Comparison of ENCODE assay signal across 12 mouse cellular contexts in genomic region chr6:50924998-50925397, GRCm38 (mm10).
DNase-seq lines count a peak whose midpoint lies in the region; ATAC-seq and TF ChIP-seq lines count a peak whose summit lies in the region.
"Had no signal": no experiment of that assay in that cellular context is flagged by ENCODE, and none has a peak within 500 bp of the region (broad histone marks: within the 10 kb centered on the region; RNA-seq: fewer than 3 reads in every experiment).

No protein-coding gene starts in this region.

- no peak for DNase-seq in midbrain, postnatal 0 days (ENCODE audit: low spot score)
- no peak for DNase-seq in forebrain, postnatal 0 days
- no peak for DNase-seq in heart, postnatal 36 days
- no peak for DNase-seq in thymus, postnatal 14 days
- DNase-seq: cerebellum, postnatal 10 days; gastrocnemius, postnatal 36 days; liver, postnatal 0 days had no signal

- H3K9me3 ChIP-seq in midbrain, embryonic 12.5 days, result 0 out of 2 replicates have a peak, but pooled peaks cover 3% of the 10 kb centered on the region
- no peaks in the 10 kb centered on the region for H3K9me3 ChIP-seq in midbrain, postnatal 0 days (ENCODE audit: low read length)
- 0 out of 2 replicates have a peak, but pooled peaks cover 2% of the 10 kb centered on the region for H3K9me3 ChIP-seq in embryonic facial prominence, embryonic 13.5 days
- no peaks in the 10 kb centered on the region for H3K9me3 ChIP-seq in forebrain, postnatal 0 days (ENCODE audit: low read length)
- no peaks in the 10 kb centered on the region for H3K9me3 ChIP-seq in neural tube, embryonic 14.5 days (ENCODE audit: control insufficient read depth, low read length)

- H3K36me3 ChIP-seq in midbrain, embryonic 12.5 days, result no peaks in the 10 kb centered on the region
- H3K36me3 ChIP-seq in midbrain, postnatal 0 days (ENCODE audit: insufficient read depth, low read length), result no peaks in the 10 kb centered on the region
- no peaks in the 10 kb centered on the region for H3K36me3 ChIP-seq in embryonic facial prominence, embryonic 13.5 days
- no peaks in the 10 kb centered on the region for H3K36me3 ChIP-seq in forebrain, postnatal 0 days (ENCODE audit: insufficient read depth)
- H3K36me3 ChIP-seq in neural tube, embryonic 14.5 days (ENCODE audit: control insufficient read depth, insufficient read depth, low read length), result no peaks in the 10 kb centered on the region

- peaks cover 14% of the 10 kb centered on the region for H3K4me1 ChIP-seq in midbrain, embryonic 12.5 days
- H3K4me1 ChIP-seq in midbrain, postnatal 0 days (ENCODE audit: insufficient read depth, low read length), result no peaks in the 10 kb centered on the region
- H3K4me1 ChIP-seq in embryonic facial prominence, embryonic 13.5 days, result peaks cover 39% of the 10 kb centered on the region
- H3K4me1 ChIP-seq in forebrain, postnatal 0 days (ENCODE audit: insufficient read depth), result no peaks in the 10 kb centered on the region; the same call in 1 of the 2 replicates
- peaks cover 6% of the 10 kb centered on the region; the same call in 1 of the 2 replicates for H3K4me1 ChIP-seq in neural tube, embryonic 14.5 days (ENCODE audit: control insufficient read depth, insufficient read depth, low read length)

- H3K4me3 ChIP-seq in midbrain, embryonic 12.5 days, result no peak overlapping the region
- H3K4me3 ChIP-seq in midbrain, postnatal 0 days (ENCODE audit: low read depth, low read length), result no peak overlapping the region
- H3K4me3 ChIP-seq in embryonic facial prominence, embryonic 13.5 days, result no peak overlapping the region
- H3K4me3 ChIP-seq in forebrain, postnatal 0 days (ENCODE audit: low read depth, low read length), result no peak overlapping the region
- H3K4me3 ChIP-seq in neural tube, embryonic 14.5 days (ENCODE audit: low read depth, low read length), result no peak overlapping the region
- H3K4me3 ChIP-seq: myocyte had no signal

- H3K4me2 ChIP-seq in midbrain, embryonic 12.5 days (replicated peaks), result no peak overlapping the region
- no peak overlapping the region for H3K4me2 ChIP-seq in midbrain, postnatal 0 days (ENCODE audit: low read depth, low read length, poor library complexity, severe bottlenecking)
- H3K4me2 ChIP-seq in embryonic facial prominence, embryonic 13.5 days, result peak overlapping the region; percentile 14; the same call in 1 of the 2 replicates
- H3K4me2 ChIP-seq in forebrain, postnatal 0 days (ENCODE audit: low read depth), result no peak overlapping the region
- H3K4me2 ChIP-seq in neural tube, embryonic 14.5 days (ENCODE audit: low read depth, low read length), result no peak overlapping the region

- TF ChIP-seq CTCF in midbrain, postnatal 0 days (IDR thresholded peaks at IDR 0.05), result no peak
- no peak; the same call in 1 of the 2 replicates for TF ChIP-seq CTCF in forebrain, postnatal 0 days (IDR thresholded peaks at IDR 0.05; ENCODE audit: low read depth)

- peak overlapping the region; percentile 20; the same call in 1 of the 2 replicates for H3K27ac ChIP-seq in midbrain, embryonic 12.5 days (replicated peaks)
- no peak overlapping the region for H3K27ac ChIP-seq in midbrain, postnatal 0 days (ENCODE audit: low read depth, low read length)
- H3K27ac ChIP-seq in embryonic facial prominence, embryonic 13.5 days, result peak overlapping the region; percentile 83
- no peak overlapping the region for H3K27ac ChIP-seq in forebrain, postnatal 0 days (ENCODE audit: low read depth, low read length)
- H3K27ac ChIP-seq in neural tube, embryonic 14.5 days (ENCODE audit: low read depth, low read length), result no peak overlapping the region

- no peak for ATAC-seq in midbrain, embryonic 12.5 days (ENCODE audit: low FRiP score, low read depth)
- no peak for ATAC-seq in midbrain, postnatal 0 days (ENCODE audit: low FRiP score)
- peak; percentile 48; the same call in 1 of the 2 replicates for ATAC-seq in embryonic facial prominence, embryonic 13.5 days (ENCODE audit: insufficient number of reproducible peaks, insufficient read depth, low FRiP score, low TSS enrichment, low read depth)
- ATAC-seq in forebrain, postnatal 0 days, result peak; percentile 48; the same call in 1 of the 2 replicates
- ATAC-seq in neural tube, embryonic 14.5 days (ENCODE audit: low read depth), result peak; percentile 28; the same call in 1 of the 2 replicates
- ATAC-seq: intestine, embryonic 16.5 days; liver, postnatal 0 days had no signal

- H3K9ac ChIP-seq in midbrain, embryonic 12.5 days (replicated peaks), result no peak overlapping the region
- no peak overlapping the region for H3K9ac ChIP-seq in midbrain, postnatal 0 days (replicated peaks; ENCODE audit: low read length, poor library complexity, severe bottlenecking)
- no peak overlapping the region for H3K9ac ChIP-seq in embryonic facial prominence, embryonic 13.5 days
- no peak overlapping the region for H3K9ac ChIP-seq in forebrain, postnatal 0 days
- H3K9ac ChIP-seq in neural tube, embryonic 14.5 days (replicated peaks; ENCODE audit: low read depth, low read length), result no peak overlapping the region
- H3K9ac ChIP-seq: liver, postnatal 0 days had no signal

- intact Hi-C loops in heart, postnatal 36 days (cut with DNase I), result no loop called here

- H3K27me3 ChIP-seq in midbrain, embryonic 12.5 days, result no peaks in the 10 kb centered on the region
- no peaks in the 10 kb centered on the region for H3K27me3 ChIP-seq in midbrain, postnatal 0 days (ENCODE audit: insufficient read depth, low read length)
- H3K27me3 ChIP-seq in embryonic facial prominence, embryonic 13.5 days, result no peaks in the 10 kb centered on the region
- no peaks in the 10 kb centered on the region for H3K27me3 ChIP-seq in forebrain, postnatal 0 days (ENCODE audit: insufficient read depth, low read length)
- H3K27me3 ChIP-seq in neural tube, embryonic 14.5 days (ENCODE audit: control insufficient read depth, insufficient read depth, low read length), result no peaks in the 10 kb centered on the region

- 48% methylated on average over 7 of the region's 7 CpGs for WGBS in midbrain, embryonic 12.5 days
- WGBS in midbrain, postnatal 0 days, result 20% methylated on average over 7 of the region's 7 CpGs
- 11% methylated on average over 7 of the region's 7 CpGs for WGBS in embryonic facial prominence, embryonic 13.5 days
- WGBS in forebrain, postnatal 0 days, result 14% methylated on average over 7 of the region's 7 CpGs
- WGBS in neural tube, embryonic 14.5 days, result 7% methylated on average over 7 of the region's 7 CpGs

Comparison
In these comparisons a context has a peak if more than half of its experiments do, and no peak if none do; other contexts are left out.
1. H3K27ac ChIP-seq: peak in midbrain, embryonic 12.5 days (single experiment) and embryonic facial prominence, embryonic 13.5 days (single experiment); none in midbrain, postnatal 0 days (single experiment), forebrain, postnatal 0 days (single experiment) and neural tube, embryonic 14.5 days (single experiment).
2. ATAC-seq: peak in embryonic facial prominence, embryonic 13.5 days (single experiment), forebrain, postnatal 0 days (single experiment) and neural tube, embryonic 14.5 days (single experiment); none in midbrain, embryonic 12.5 days (single experiment) and midbrain, postnatal 0 days (single experiment).